Mouse (Mus musculus) E14TG2a.4 (cell line): ENCODE data around the gene Cars2.

Source experiments
- CTCF ChIP-seq: conservative IDR thresholded peaks from 2 replicates; pipeline ENCODE4 v1.5.1; 2014; ENCODE audit warnings: low read length
- NANOG ChIP-seq: IDR thresholded peaks from 2 replicates; pipeline ENCODE4 v1.6.1; 2014; ENCODE audit warnings: borderline replicate concordance, low read length, mixed read lengths
- POU5F1 ChIP-seq: IDR thresholded peaks from 2 replicates; pipeline ENCODE4 v1.6.1; 2014; ENCODE audit warnings: low read length, borderline replicate concordance

- TF ChIP-seq CTCF: no peak
- no peak for TF ChIP-seq NANOG
- TF ChIP-seq POU5F1: no peak
Observed at GRCm38 (mm10) chr8:11470694-11471093, 79.9 kb downstream of the Cars2 start.
